Mouse (Mus musculus): ENCODE data around the gene Znrf1.
A peak's percentile ranks its signal among the peaks of the same experiment; 100 is the strongest.
"Not testable (repeated sequence)": the region's sequence is repeated elsewhere in the genome, so short reads cannot be mapped to it uniquely, and the experiment has no call there.

The Znrf1 gene

GRCm38 (mm10) chr8:111536031-111536977 lies at the start of gene Znrf1:
TSS of gene Znrf1 (plus strand) at chr8:111536097.
- DNase-seq (ENCODE audit: low read depth in 1 of 2, low spot score in 2 of 2) = peak in 1 of 2 experiments; percentile 46

- DNase-seq (ENCODE audit: low read depth in 1 of 2, low spot score in 2 of 2) = no peak
Observed at GRCm38 (mm10) chr8:111490034-111490591, 45.8 kb upstream of the Znrf1 start.

- DNase-seq (ENCODE audit: low read depth in 1 of 2, low spot score in 2 of 2) = no peak
Observed at GRCm38 (mm10) chr8:111491191-111491590, 44.7 kb upstream of the Znrf1 start.

GRCm38 (mm10) chr8:111492508-111492907 lies 43.4 kb upstream of the Znrf1 start:
- no peak for DNase-seq (ENCODE audit: low read depth in 1 of 2, low spot score in 2 of 2)

GRCm38 (mm10) chr8:111493176-111493575 lies 42.7 kb upstream of the Znrf1 start:
- DNase-seq (ENCODE audit: low read depth in 1 of 2, low spot score in 2 of 2) = no peak

GRCm38 (mm10) chr8:111496326-111496725 lies 39.6 kb upstream of the Znrf1 start:
- no peak for DNase-seq (ENCODE audit: low read depth in 1 of 2, low spot score in 2 of 2)

GRCm38 (mm10) chr8:111498249-111498648 lies 37.6 kb upstream of the Znrf1 start:
- DNase-seq (ENCODE audit: low read depth in 1 of 2, low spot score in 2 of 2) = not testable (repeated sequence)

GRCm38 (mm10) chr8:111501724-111502464 lies 34.0 kb upstream of the Znrf1 start:
- no peak for DNase-seq (ENCODE audit: low read depth in 1 of 2, low spot score in 2 of 2)

GRCm38 (mm10) chr8:111508566-111508965 lies 27.3 kb upstream of the Znrf1 start:
- DNase-seq (ENCODE audit: low read depth in 1 of 2, low spot score in 2 of 2) = no peak

GRCm38 (mm10) chr8:111509278-111509677 lies 26.6 kb upstream of the Znrf1 start:
- no peak for DNase-seq (ENCODE audit: low read depth in 1 of 2, low spot score in 2 of 2)

GRCm38 (mm10) chr8:111510401-111510800 lies 25.5 kb upstream of the Znrf1 start:
- DNase-seq (ENCODE audit: low read depth in 1 of 2, low spot score in 2 of 2) = no peak

- DNase-seq (ENCODE audit: low read depth in 1 of 2, low spot score in 2 of 2) = no peak
Observed at GRCm38 (mm10) chr8:111512941-111513340, 23.0 kb upstream of the Znrf1 start.

- no peak for DNase-seq (ENCODE audit: low read depth in 1 of 2, low spot score in 2 of 2)
Observed at GRCm38 (mm10) chr8:111513446-111513845, 22.5 kb upstream of the Znrf1 start.

GRCm38 (mm10) chr8:111516451-111517035 lies 19.4 kb upstream of the Znrf1 start:
- no peak for DNase-seq (ENCODE audit: low read depth in 1 of 2, low spot score in 2 of 2)

- no peak for DNase-seq (ENCODE audit: low read depth in 1 of 2, low spot score in 2 of 2)
Observed at GRCm38 (mm10) chr8:111517466-111517865, 18.4 kb upstream of the Znrf1 start.

- peak; percentile 94 to 95 for DNase-seq (ENCODE audit: low read depth in 1 of 2, low spot score in 2 of 2)
Observed at GRCm38 (mm10) chr8:111521713-111522429, 14.0 kb upstream of the Znrf1 start, which contains the start of gene Wdr59. TSS of gene Wdr59 (minus strand) at chr8:111522092.

GRCm38 (mm10) chr8:111526403-111527024 lies 9.4 kb upstream of the Znrf1 start:
- no peak for DNase-seq (ENCODE audit: low read depth in 1 of 2, low spot score in 2 of 2)

- no peak for DNase-seq (ENCODE audit: low read depth in 1 of 2, low spot score in 2 of 2)
Observed at GRCm38 (mm10) chr8:111527149-111527548, 8.7 kb upstream of the Znrf1 start.

GRCm38 (mm10) chr8:111528071-111528470 lies 7.8 kb upstream of the Znrf1 start:
- no peak for DNase-seq (ENCODE audit: low read depth in 1 of 2, low spot score in 2 of 2)

GRCm38 (mm10) chr8:111531191-111531590 lies 4.7 kb upstream of the Znrf1 start:
- no peak for DNase-seq (ENCODE audit: low read depth in 1 of 2, low spot score in 2 of 2)
